ENCODE assay signal across 23 mouse cellular contexts in the genomic region with DNA sequence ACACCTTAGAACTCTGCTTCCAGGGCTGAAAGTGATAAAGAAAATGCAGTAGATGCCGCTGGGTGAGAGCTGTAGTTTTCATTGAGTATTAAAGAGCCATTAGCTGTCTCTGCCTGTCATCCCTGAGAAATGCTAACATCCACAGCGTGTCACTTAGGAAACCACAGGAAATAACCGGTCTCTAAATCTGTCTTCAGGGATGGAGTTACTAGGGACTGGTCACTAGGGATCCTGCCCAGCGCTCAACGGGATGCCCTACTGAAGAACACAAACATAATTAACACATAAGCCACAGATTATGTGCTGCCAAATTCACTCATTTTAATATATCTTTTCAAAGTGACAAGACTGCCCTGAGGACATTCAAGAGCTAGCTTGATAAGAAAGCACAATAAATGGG.
DNase-seq lines count a peak whose midpoint lies in the region; ATAC-seq and TF ChIP-seq lines count a peak whose summit lies in the region.
"Had no signal": no experiment of that assay in that cellular context is flagged by ENCODE, and none has a peak within 500 bp of the region (broad histone marks: within the 10 kb centered on the region; RNA-seq: fewer than 3 reads in every experiment).

No protein-coding gene starts in this region.

- H3K27me3 ChIP-seq in hindbrain, embryonic 15.5 days, result peaks cover 4% of the 10 kb centered on the region
- H3K27me3 ChIP-seq in hindbrain, postnatal 0 days (ENCODE audit: insufficient read depth, low read length), result no peaks in the 10 kb centered on the region
- H3K27me3 ChIP-seq in midbrain, embryonic 14.5 days (ENCODE audit: control insufficient read depth, insufficient read depth, low read length), result no peaks in the 10 kb centered on the region
- H3K27me3 ChIP-seq in midbrain, embryonic 10.5 days (ENCODE audit: low read depth, poor library complexity, severe bottlenecking), result no peaks in the 10 kb centered on the region
- no peaks in the 10 kb centered on the region; the same call in 1 of the 2 replicates for H3K27me3 ChIP-seq in midbrain, postnatal 0 days (ENCODE audit: insufficient read depth, low read length)
- H3K27me3 ChIP-seq: embryonic facial prominence, embryonic 13.5 days; embryonic facial prominence, embryonic 15.5 days had no signal

- no peak overlapping the region for H3K9ac ChIP-seq in hindbrain, embryonic 15.5 days
- H3K9ac ChIP-seq in hindbrain, postnatal 0 days (replicated peaks; ENCODE audit: low read length), result no peak overlapping the region
- H3K9ac ChIP-seq in midbrain, embryonic 14.5 days (replicated peaks; ENCODE audit: low read length), result no peak overlapping the region
- H3K9ac ChIP-seq in midbrain, postnatal 0 days (replicated peaks; ENCODE audit: low read length, poor library complexity, severe bottlenecking), result no peak overlapping the region
- H3K9ac ChIP-seq: embryonic facial prominence, embryonic 13.5 days; embryonic facial prominence, embryonic 15.5 days; forebrain, embryonic 12.5 days had no signal

- no peak overlapping the region for H3K27ac ChIP-seq in hindbrain, embryonic 15.5 days (replicated peaks)
- H3K27ac ChIP-seq in hindbrain, postnatal 0 days, result no peak overlapping the region
- H3K27ac ChIP-seq in midbrain, embryonic 14.5 days (replicated peaks; ENCODE audit: low read depth, low read length), result 0 out of 2 replicates have a peak overlapping the region, but pooled peaks have one; percentile 20
- H3K27ac ChIP-seq in midbrain, embryonic 10.5 days (replicated peaks), result no peak overlapping the region
- H3K27ac ChIP-seq in midbrain, postnatal 0 days (ENCODE audit: low read depth, low read length), result no peak overlapping the region
- H3K27ac ChIP-seq: embryonic facial prominence, embryonic 13.5 days; embryonic facial prominence, embryonic 15.5 days; forebrain, embryonic 10.5 days; forebrain, embryonic 12.5 days had no signal

- H3K9me3 ChIP-seq in hindbrain, embryonic 15.5 days, result no peaks in the 10 kb centered on the region
- H3K9me3 ChIP-seq in hindbrain, postnatal 0 days (ENCODE audit: low read length), result no peaks in the 10 kb centered on the region
- no peaks in the 10 kb centered on the region for H3K9me3 ChIP-seq in midbrain, embryonic 14.5 days (ENCODE audit: control insufficient read depth, low read length)
- H3K9me3 ChIP-seq in midbrain, embryonic 10.5 days (replicated peaks), result no peaks in the 10 kb centered on the region
- H3K9me3 ChIP-seq in midbrain, postnatal 0 days (ENCODE audit: low read length), result no peaks in the 10 kb centered on the region
- H3K9me3 ChIP-seq: embryonic facial prominence, embryonic 13.5 days; embryonic facial prominence, embryonic 15.5 days; forebrain, embryonic 10.5 days; forebrain, embryonic 12.5 days had no signal

- ATAC-seq in hindbrain, embryonic 15.5 days (ENCODE audit: low FRiP score, low read depth), result 0 out of 2 replicates have a peak, but pooled peaks have one; percentile 38
- ATAC-seq in hindbrain, postnatal 0 days, result no peak
- no peak for ATAC-seq in midbrain, embryonic 14.5 days (ENCODE audit: low FRiP score, low TSS enrichment)
- no peak for ATAC-seq in midbrain, postnatal 0 days (ENCODE audit: low FRiP score)
- ATAC-seq: forebrain, embryonic 14.5 days; forebrain, embryonic 16.5 days had no signal

- H3K36me3 ChIP-seq in hindbrain, embryonic 15.5 days, result no peaks in the 10 kb centered on the region
- no peaks in the 10 kb centered on the region for H3K36me3 ChIP-seq in hindbrain, postnatal 0 days (ENCODE audit: insufficient read depth, low read length)
- no peaks in the 10 kb centered on the region for H3K36me3 ChIP-seq in midbrain, embryonic 14.5 days (ENCODE audit: control insufficient read depth, insufficient read depth, low read length)
- no peaks in the 10 kb centered on the region for H3K36me3 ChIP-seq in midbrain, embryonic 10.5 days
- no peaks in the 10 kb centered on the region for H3K36me3 ChIP-seq in midbrain, postnatal 0 days (ENCODE audit: insufficient read depth, low read length)
- H3K36me3 ChIP-seq: embryonic facial prominence, embryonic 13.5 days; embryonic facial prominence, embryonic 15.5 days; forebrain, embryonic 10.5 days; forebrain, embryonic 12.5 days had no signal

- DNase-seq in hindbrain, postnatal 0 days (ENCODE audit: low spot score), result no peak
- peak; percentile 57 for DNase-seq in midbrain, embryonic 14.5 days
- DNase-seq in midbrain, embryonic 10.5 days (ENCODE audit: low spot score), result no peak
- peak; percentile 63 for DNase-seq in brain, embryonic 14.5 days (ENCODE audit: low read depth)
- DNase-seq in midbrain, postnatal 0 days (ENCODE audit: low spot score), result peak; percentile 29
- no peak for DNase-seq in cerebellum, adult 9-11 months
- DNase-seq: adrenal gland, adult 2 months; adrenal gland, postnatal 10 days; adrenal gland, postnatal 25 days; cerebellum, adult 11-12 months; cerebellum, adult 2 months; cerebellum, adult 9-10 months; cerebellum, postnatal 14 days; cerebellum, postnatal 36 days; embryo, embryonic 11 days had no signal

- H3K4me2 ChIP-seq in hindbrain, embryonic 15.5 days, result no peak overlapping the region
- no peak overlapping the region for H3K4me2 ChIP-seq in hindbrain, postnatal 0 days (ENCODE audit: low read depth, low read length)
- H3K4me2 ChIP-seq in midbrain, embryonic 14.5 days (ENCODE audit: low read length), result no peak overlapping the region
- H3K4me2 ChIP-seq in midbrain, postnatal 0 days (ENCODE audit: low read depth, low read length, poor library complexity, severe bottlenecking), result no peak overlapping the region
- H3K4me2 ChIP-seq: embryonic facial prominence, embryonic 13.5 days; embryonic facial prominence, embryonic 15.5 days; forebrain, embryonic 12.5 days had no signal

- WGBS in hindbrain, embryonic 15.5 days, result 19% methylated on average over 5 of the region's 5 CpGs
- 26% methylated on average over 5 of the region's 5 CpGs for WGBS in hindbrain, postnatal 0 days
- 19% methylated on average over 5 of the region's 5 CpGs for WGBS in midbrain, embryonic 14.5 days
- WGBS in midbrain, embryonic 10.5 days, result 61% methylated on average over 5 of the region's 5 CpGs
- 24% methylated on average over 5 of the region's 5 CpGs for WGBS in midbrain, postnatal 0 days

- no peak overlapping the region for H3K4me3 ChIP-seq in hindbrain, embryonic 15.5 days
- H3K4me3 ChIP-seq in hindbrain, postnatal 0 days (ENCODE audit: low read length), result no peak overlapping the region
- no peak overlapping the region for H3K4me3 ChIP-seq in midbrain, embryonic 14.5 days (replicated peaks; ENCODE audit: low read depth, low read length)
- no peak overlapping the region for H3K4me3 ChIP-seq in midbrain, embryonic 10.5 days
- H3K4me3 ChIP-seq in midbrain, postnatal 0 days (ENCODE audit: low read depth, low read length), result no peak overlapping the region
- H3K4me3 ChIP-seq: embryonic facial prominence, embryonic 13.5 days; embryonic facial prominence, embryonic 15.5 days; erythroblast, embryonic 14.5 days; forebrain, embryonic 10.5 days; forebrain, embryonic 12.5 days had no signal

- no peak for TF ChIP-seq POLR2A in brain, embryonic 14.5 days (IDR thresholded peaks at IDR 0.05; ENCODE audit: borderline replicate concordance, extremely low read depth, insufficient read depth, insufficient read length, poor library complexity, severe bottlenecking)

- no peak for TF ChIP-seq CTCF in hindbrain, postnatal 0 days (IDR thresholded peaks at IDR 0.05; ENCODE audit: low read depth)
- no peak for TF ChIP-seq CTCF in brain, embryonic 14.5 days (IDR thresholded peaks at IDR 0.05; ENCODE audit: borderline replicate concordance, extremely low read depth, insufficient read depth, insufficient read length)
- TF ChIP-seq CTCF in midbrain, postnatal 0 days (IDR thresholded peaks at IDR 0.05), result no peak

- H3K4me1 ChIP-seq in hindbrain, embryonic 15.5 days (replicated peaks), result peaks cover 17% of the 10 kb centered on the region
- H3K4me1 ChIP-seq in hindbrain, postnatal 0 days (ENCODE audit: insufficient read depth, low read length), result no peaks in the 10 kb centered on the region
- H3K4me1 ChIP-seq in midbrain, embryonic 14.5 days (ENCODE audit: control insufficient read depth, insufficient read depth, low read length), result peaks cover 11% of the 10 kb centered on the region; the same call in 1 of the 2 replicates
- H3K4me1 ChIP-seq in midbrain, embryonic 10.5 days, result peaks cover 7% of the 10 kb centered on the region
- 0 out of 2 replicates have a peak, but pooled peaks cover 7% of the 10 kb centered on the region for H3K4me1 ChIP-seq in midbrain, postnatal 0 days (ENCODE audit: insufficient read depth, low read length)

Comparison
In these comparisons a context has a peak if more than half of its experiments do, and no peak if none do; other contexts are left out.
1. DNase-seq: peak in midbrain, embryonic 14.5 days (single experiment), brain, embryonic 14.5 days (single experiment) and midbrain, postnatal 0 days (single experiment); none in hindbrain, postnatal 0 days (single experiment), midbrain, embryonic 10.5 days (single experiment) and cerebellum, adult 9-11 months (single experiment).